Mouse (Mus musculus) kidney, adult 18-20 months (tissue): ENCODE measurements around the gene Spsb4.
"Not testable (repeated sequence)": the region's sequence is repeated elsewhere in the genome, so short reads cannot be mapped to it uniquely, and the experiment has no call there.

Experiments used
- DNase-seq: peaks from one replicate; pipeline ENCODE4 v3.0.0; 2021

The Spsb4 gene

GRCm38 (mm10) chr9:96948546-96948945 lies 70.1 kb downstream of the Spsb4 start:
- no peak for DNase-seq

GRCm38 (mm10) chr9:96947171-96947570 lies 71.5 kb downstream of the Spsb4 start:
- DNase-seq: no peak

- DNase-seq: no peak
Measured at GRCm38 (mm10) chr9:96944517-96944916, 74.1 kb downstream of the Spsb4 start.

DNA sequence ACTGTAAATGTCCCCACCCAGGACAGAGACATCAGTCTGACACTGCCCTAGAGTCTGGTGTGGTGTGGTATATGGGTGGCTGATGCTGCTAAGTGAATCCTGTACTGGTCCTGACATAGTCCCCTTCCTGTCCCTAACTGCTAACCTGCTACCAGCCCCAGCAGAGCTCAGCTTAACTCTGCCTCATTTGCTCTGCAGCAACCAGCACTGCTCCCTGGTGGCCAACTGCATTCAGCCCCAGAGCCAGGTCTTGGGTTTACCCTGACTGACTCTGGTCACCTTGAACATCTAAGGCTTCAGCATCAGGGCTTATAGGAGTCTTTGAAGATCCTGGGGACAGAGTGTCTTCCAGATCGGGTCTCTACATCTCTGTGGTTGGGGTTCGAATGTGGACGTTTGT lies 75.7 kb downstream of the Spsb4 start:
- no peak for DNase-seq

- no peak for DNase-seq
Measured at GRCm38 (mm10) chr9:96938887-96939286, 79.8 kb downstream of the Spsb4 start.

DNA sequence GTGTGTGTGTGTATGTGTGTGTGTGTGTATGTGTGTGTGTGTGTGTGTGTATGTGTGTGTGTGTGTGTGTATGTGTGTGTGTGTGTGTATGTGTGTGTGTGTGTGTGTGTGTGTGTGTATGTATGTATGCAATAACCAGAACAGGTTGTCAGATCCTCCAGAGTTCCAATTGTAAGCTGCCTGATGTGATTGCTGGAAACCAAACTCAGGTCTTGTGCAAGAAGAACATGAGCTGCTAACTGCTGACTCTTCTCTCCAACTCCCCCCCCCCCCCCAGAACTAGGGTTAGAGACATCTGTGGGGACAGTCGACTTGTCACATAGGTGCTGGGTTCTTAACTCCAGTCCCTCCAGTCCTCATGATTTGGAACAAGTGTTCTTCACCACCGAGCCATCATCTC lies 82.2 kb downstream of the Spsb4 start:
- not testable (repeated sequence) for DNase-seq

DNA sequence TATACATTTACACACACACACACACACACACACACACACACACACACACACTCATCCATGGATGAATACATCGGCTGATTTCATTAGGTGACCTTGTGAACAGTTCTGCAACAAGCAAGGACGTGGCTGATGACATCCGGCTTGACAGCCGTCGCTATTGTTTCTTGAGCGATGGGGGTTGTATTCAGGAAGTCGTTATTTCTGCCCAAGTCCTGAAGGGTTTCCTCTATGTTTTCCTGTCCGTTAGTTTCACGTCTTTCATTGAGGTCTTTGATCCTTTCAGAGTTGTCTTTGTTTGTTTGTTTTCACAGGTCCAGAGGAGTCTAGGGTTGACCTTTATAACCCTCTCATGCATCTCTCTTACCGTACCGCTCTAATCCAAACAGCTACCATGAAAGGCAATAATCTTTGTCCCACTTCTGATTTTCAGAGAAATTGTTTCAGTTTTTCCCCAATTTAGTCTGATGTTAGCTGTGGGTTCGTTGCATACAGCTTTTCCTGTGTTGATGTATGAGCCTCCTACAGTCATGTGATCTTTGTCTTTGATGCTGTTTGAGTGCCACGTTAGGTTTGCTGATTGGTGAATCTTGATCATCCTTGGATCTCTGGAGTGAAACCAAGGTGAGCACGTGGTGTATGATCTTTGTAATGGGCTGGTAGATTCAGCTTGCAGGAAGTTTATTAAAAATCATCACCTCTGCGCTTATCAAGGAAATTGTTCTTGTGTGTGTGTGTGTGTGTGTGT lies 82.9 kb downstream of the Spsb4 start:
- no peak for DNase-seq

DNA sequence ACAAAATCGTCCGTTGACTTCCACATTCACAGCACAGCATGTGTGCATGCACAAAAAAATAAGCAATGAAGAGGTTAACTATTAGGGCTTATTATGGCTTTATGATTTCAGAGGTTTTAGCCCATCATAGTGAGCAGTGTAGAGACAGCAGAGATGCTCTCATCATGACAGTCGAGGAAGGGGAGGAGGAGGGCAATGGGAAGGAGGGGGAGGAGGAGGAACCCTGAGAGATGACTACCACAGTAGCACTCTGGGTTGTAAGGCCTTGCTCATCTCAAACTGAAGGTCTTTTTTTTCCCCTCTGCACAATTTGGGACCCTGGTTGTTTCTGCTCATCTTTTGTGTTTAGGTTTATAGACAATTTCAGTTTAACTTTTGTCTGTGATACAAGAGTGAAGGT lies 83.8 kb downstream of the Spsb4 start:
- DNase-seq: no peak

DNA sequence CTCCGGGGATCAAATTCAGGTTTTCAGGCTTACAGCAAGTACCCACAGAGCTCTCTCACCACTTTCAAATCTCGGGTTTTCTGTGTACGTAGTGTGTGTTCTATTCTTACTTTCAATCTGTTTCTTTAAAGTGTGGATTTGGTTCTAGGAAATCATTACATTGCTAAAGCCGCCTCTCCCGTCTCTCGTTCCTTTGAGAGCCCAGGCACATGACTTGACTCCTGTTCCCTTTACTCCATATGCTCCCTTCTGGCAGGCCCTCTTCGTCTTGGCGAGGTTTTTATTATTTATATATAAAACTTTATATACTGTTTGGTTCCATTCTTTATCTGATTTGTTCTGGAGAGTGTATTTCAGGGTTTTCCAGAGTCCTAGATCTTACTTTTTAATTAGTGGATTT lies 85.9 kb downstream of the Spsb4 start:
- no peak for DNase-seq

GRCm38 (mm10) chr9:96923577-96924316 lies 94.9 kb downstream of the Spsb4 start:
- DNase-seq: no peak

DNA sequence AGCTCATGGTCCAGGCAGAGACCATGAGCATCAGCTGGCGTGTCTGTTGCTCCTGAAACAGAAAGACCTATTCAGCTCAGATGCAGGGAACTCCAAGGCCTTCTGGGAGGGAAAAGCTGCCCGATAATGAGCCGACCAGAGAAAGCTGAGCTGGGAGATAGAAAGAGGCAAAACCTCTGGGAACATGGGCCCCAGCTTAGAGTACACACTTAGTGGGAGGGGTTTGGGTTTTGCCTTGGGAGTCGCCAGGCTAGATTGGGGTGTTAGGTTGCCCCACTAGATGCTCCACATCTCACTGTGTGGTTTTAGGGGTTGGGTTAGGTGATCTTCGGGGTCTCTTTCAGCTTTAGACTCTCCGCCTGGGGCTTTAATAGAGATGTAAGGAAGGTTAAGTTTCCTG lies 95.5 kb downstream of the Spsb4 start:
- DNase-seq: no peak

DNA sequence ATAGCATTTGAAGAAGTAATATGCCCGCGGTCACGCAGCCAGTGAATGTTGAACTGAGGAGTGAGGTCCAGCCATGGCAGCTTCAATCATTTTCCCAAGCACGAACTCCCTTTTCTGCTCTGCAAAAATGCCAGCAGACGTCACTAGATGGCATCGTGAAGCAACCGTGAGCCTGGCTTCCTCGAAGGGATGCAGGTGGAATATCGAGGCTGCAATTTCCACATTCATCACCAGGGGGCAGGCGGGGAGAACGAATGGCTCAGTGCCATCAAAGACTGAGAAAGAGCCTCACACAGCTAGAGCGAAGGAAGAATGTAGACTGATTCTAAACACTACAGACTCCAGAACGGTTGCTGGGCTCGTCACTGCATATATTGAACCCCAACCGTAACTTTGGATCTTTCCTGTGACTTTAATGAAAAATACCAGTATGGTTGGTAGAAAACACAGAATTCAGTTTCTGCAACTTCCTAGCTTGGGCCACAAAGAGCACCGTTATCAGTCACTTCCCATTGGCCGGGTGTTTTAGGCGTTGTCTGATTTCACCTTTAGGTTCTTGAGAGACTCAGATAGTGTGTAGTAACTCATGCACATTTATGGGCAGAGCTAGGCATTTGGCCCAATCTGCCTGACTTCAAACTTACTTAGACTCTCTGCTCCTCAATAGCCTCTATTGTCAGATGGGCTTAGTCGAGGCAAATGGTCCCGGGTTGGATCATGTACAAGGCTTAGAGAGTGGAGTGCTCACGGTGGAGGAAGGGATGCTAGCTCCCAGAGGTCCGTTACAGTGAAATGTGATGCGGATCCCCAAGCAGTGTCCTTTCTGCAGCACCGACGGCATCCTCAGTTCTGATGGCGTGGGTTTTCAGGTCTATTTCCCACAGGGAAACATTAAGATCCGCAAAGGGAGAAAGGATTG lies 101.8 kb downstream of the Spsb4 start:
- peak; percentile 98 for DNase-seq

- no peak for DNase-seq
Measured at GRCm38 (mm10) chr9:96916076-96916475, 102.6 kb downstream of the Spsb4 start.

- DNase-seq: peak; percentile 30
Measured at GRCm38 (mm10) chr9:96914851-96915250, 103.8 kb downstream of the Spsb4 start.

GRCm38 (mm10) chr9:96914005-96914404 lies 104.6 kb downstream of the Spsb4 start:
- DNase-seq: no peak

GRCm38 (mm10) chr9:96909503-96909902 lies 109.1 kb downstream of the Spsb4 start:
- DNase-seq: no peak

GRCm38 (mm10) chr9:96908737-96909136 lies 109.9 kb downstream of the Spsb4 start:
- no peak for DNase-seq

DNA sequence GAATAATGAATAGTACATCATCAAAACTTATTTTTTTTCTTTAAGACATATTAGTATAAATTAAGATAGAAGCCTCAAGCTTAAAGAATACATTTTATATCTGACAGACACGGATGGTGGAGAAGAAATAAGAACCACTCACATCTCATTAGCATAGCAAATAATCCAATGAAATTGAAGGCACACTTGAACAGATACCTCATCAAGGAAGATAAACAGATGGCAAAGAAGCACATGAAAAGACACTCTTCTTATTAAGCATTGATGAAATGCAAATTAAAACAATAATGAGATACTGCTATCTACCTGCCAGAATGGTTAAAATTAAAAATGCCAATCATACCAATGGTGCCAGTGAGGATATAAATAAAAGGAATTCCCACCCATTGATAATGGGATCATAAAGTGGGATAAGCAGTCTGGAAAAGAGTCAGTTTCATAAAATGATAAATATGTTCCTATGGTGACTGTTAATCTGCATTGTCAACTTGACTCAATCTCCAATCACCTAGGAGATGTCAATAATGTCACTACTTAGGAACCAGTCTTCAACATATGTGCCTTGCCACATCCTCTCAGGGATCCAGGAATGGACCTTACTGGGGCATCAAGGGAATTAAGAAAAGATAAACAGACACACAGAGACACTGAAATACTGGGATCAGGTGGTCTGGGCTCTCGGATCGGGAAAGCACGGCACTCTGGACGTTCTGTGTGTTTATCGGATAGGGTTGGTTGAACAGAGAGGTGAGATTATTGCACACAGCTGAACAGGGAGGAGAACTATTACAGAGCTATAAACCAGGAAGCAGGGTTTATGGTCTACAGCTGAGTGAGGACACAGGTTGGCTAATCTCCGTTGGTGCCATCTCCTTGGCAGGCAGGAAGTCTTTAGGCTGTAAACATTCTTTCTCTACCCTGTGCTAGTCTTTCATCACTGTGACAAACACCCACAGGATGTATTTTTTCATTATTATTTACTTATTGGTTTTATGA lies 114.0 kb downstream of the Spsb4 start:
- DNase-seq: no peak

- no peak for DNase-seq
Measured at GRCm38 (mm10) chr9:96899717-96900116, 118.9 kb downstream of the Spsb4 start.

GRCm38 (mm10) chr9:96899004-96899403 lies 119.6 kb downstream of the Spsb4 start:
- no peak for DNase-seq

DNA sequence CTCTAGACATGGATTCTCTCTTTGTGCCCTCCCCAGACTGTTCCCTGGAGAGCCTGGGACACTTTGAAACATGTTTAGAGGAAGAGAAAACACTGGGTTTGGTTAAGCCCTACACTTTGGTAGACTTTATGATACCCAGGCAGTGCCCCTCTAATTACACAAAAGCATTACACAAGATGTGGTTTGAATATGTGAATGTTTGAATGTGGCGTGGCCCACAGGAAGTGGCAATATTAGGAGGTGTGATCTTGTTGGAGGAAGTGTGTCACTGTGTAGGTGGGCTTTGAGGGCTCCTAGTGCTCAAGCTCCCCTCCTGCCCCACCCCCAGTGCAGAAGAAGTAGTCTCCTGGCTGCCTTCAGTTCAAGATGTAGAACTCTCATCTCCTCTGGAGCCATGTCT lies 122.0 kb downstream of the Spsb4 start:
- DNase-seq: no peak

- DNase-seq: no peak
Measured at GRCm38 (mm10) chr9:96893582-96893981, 125.1 kb downstream of the Spsb4 start.
